Mouse (Mus musculus) forebrain, embryonic 10.5 days (tissue): Measurements from ENCODE around the gene Ptrh1. TPM values are rescaled to one million over a fixed set of nuclear protein-coding genes. Genes with fewer than 3 reads are reported as not detected.

ENCODE experiments used
- DNase-seq: peaks from one replicate; pipeline ENCODE4 v3.0.0-alpha.2; 2017; ENCODE audit warnings: low spot score; ENCODE audit errors: extremely low spot score
- H3K27ac ChIP-seq: fragments of 300-500 bp; sonication (generic); 2 replicates; pipeline ENCODE4 v1.5.1; 2016; ENCODE audit warnings: mild to moderate bottlenecking
- H3K27me3 ChIP-seq: fragments of 300-500 bp; sonication (generic); 2 replicates; pipeline ENCODE4 v1.6.1; 2016; ENCODE audit warnings: mild to moderate bottlenecking; ENCODE audit not compliant: poor library complexity, severe bottlenecking
- H3K36me3 ChIP-seq: fragments of 300-500 bp; sonication (generic); replicated peaks from 2 replicates; pipeline ENCODE4 v1.6.1; 2016; ENCODE audit warnings: mild to moderate bottlenecking, moderate library complexity
- H3K4me1 ChIP-seq: fragments of 300-500 bp; sonication (generic); 2 replicates; pipeline ENCODE4 v1.6.1; 2016
- H3K4me3 ChIP-seq: fragments of 300-500 bp; sonication (generic); 2 replicates; pipeline ENCODE4 v1.5.1; 2016; ENCODE audit warnings: mild to moderate bottlenecking, moderate library complexity
- H3K9me3 ChIP-seq: fragments of 300-500 bp; sonication (generic); 2 replicates; pipeline ENCODE4 v1.6.1; 2016; ENCODE audit warnings: mild to moderate bottlenecking, moderate library complexity
- WGBS: fragments of 180-500 bp; shearing (Covaris S2); methylation state at CpG from one replicate; pipeline ENCODE4 v1.1.7; 2016; 5-methylcytosine and 5-hydroxymethylcytosine counted together
- polyA plus RNA-seq: library from polyadenylated mRNA; unstranded; fragments of >200 nt; fragmentation: Nextera tagmentation; extraction: Ambion mirVana; gene quantifications from 2 replicates; pipeline ENCODE4 v1.2.1, GENCODE M21; 2016

The Ptrh1 gene
- polyA plus RNA-seq, 1 experiment from 2014 or later = 4.4 TPM

GRCm38 (mm10) chr2:32741273-32742172, 34.1 kb upstream of the Ptrh1 start:
- Histone ChIP-seq H3K9me3 (no peaks in the 10 kb centered on the region), H3K4me1 (peaks cover 46% of the 10 kb centered on the region), H3K4me3 (peak overlapping the region; percentile 70), H3K27ac (peak overlapping the region; percentile 85), H3K27me3 (peaks cover 51% of the 10 kb centered on the region), H3K36me3 (peaks cover 31% of the 10 kb centered on the region)
- WGBS = 2% methylated on average over 55 of the region's 58 CpGs
- peak; percentile 68 for DNase-seq

- DNase-seq = peak; percentile 86
- H3K4me1 ChIP-seq = peaks cover 41% of the 10 kb centered on the region
- H3K27ac ChIP-seq = peak overlapping the region; percentile 85
- peak overlapping the region; percentile 70 for H3K4me3 ChIP-seq
- H3K36me3 ChIP-seq = peaks cover 38% of the 10 kb centered on the region
- peaks cover 51% of the 10 kb centered on the region for H3K27me3 ChIP-seq
- H3K9me3 ChIP-seq = no peaks in the 10 kb centered on the region
- 5% methylated on average over 18 of the region's 18 CpGs for WGBS
Measured at GRCm38 (mm10) chr2:32742173-32742531, 33.4 kb upstream of the Ptrh1 start.

GRCm38 (mm10) chr2:32744272-32744982, 31.2 kb upstream of the Ptrh1 start:
- 81% methylated on average over 15 of the region's 15 CpGs for WGBS
- H3K36me3 ChIP-seq = peaks cover 55% of the 10 kb centered on the region

GRCm38 (mm10) chr2:32749082-32749481, 26.5 kb upstream of the Ptrh1 start:
- peaks cover 18% of the 10 kb centered on the region for H3K27me3 ChIP-seq
- H3K36me3 ChIP-seq = peaks cover 82% of the 10 kb centered on the region
- H3K4me1 ChIP-seq = peaks cover 26% of the 10 kb centered on the region
- 93% methylated on average over 15 of the region's 16 CpGs for WGBS
- no peak for DNase-seq
- no peak overlapping the region for H3K4me3 ChIP-seq
- H3K27ac ChIP-seq = no peak overlapping the region
- no peaks in the 10 kb centered on the region for H3K9me3 ChIP-seq

More at GRCm38 (mm10) chr2:32744272-32744982, 31.2 kb upstream of the Ptrh1 start:
- no peak overlapping the region for H3K4me3 ChIP-seq
- no peaks in the 10 kb centered on the region for H3K9me3 ChIP-seq
- H3K27ac ChIP-seq = no peak overlapping the region
- peaks cover 44% of the 10 kb centered on the region for H3K27me3 ChIP-seq
- peaks cover 35% of the 10 kb centered on the region for H3K4me1 ChIP-seq
- DNase-seq = no peak

- Histone ChIP-seq H3K4me3 (peak overlapping the region; percentile 46), H3K36me3 (peaks cover 82% of the 10 kb centered on the region), H3K27ac (no peak overlapping the region), H3K9me3 (no peaks in the 10 kb centered on the region), H3K4me1 (peaks cover 25% of the 10 kb centered on the region), H3K27me3 (peaks cover 18% of the 10 kb centered on the region)
- DNase-seq = no peak
- 79% methylated on average over 7 of the region's 7 CpGs for WGBS
Measured at GRCm38 (mm10) chr2:32750199-32750598, 25.4 kb upstream of the Ptrh1 start.

GRCm38 (mm10) chr2:32750887-32751664, 24.5 kb upstream of the Ptrh1 start:
- H3K9me3 ChIP-seq = no peaks in the 10 kb centered on the region
- peaks cover 74% of the 10 kb centered on the region for H3K36me3 ChIP-seq
- H3K27me3 ChIP-seq = peaks cover 18% of the 10 kb centered on the region
- H3K4me1 ChIP-seq = peaks cover 25% of the 10 kb centered on the region
- peak overlapping the region; percentile 46 for H3K4me3 ChIP-seq
- 4% methylated on average over 31 of the region's 31 CpGs for WGBS
- peak; percentile 86 for DNase-seq
- H3K27ac ChIP-seq = peak overlapping the region; percentile 70

- no peak for DNase-seq
- H3K36me3 ChIP-seq = peaks cover 68% of the 10 kb centered on the region
- peaks cover 18% of the 10 kb centered on the region for H3K27me3 ChIP-seq
- H3K9me3 ChIP-seq = no peaks in the 10 kb centered on the region
- peak overlapping the region; percentile 70 for H3K27ac ChIP-seq
- whole genome bisulfite sequencing = 23% methylated on average over 9 of the region's 10 CpGs
- H3K4me3 ChIP-seq = peak overlapping the region; percentile 46
- H3K4me1 ChIP-seq = peaks cover 26% of the 10 kb centered on the region
Measured at GRCm38 (mm10) chr2:32751665-32752033, 23.9 kb upstream of the Ptrh1 start.

GRCm38 (mm10) chr2:32752181-32752580, 23.4 kb upstream of the Ptrh1 start:
- 66% methylated on average over 10 of the region's 10 CpGs for WGBS
- no peak for DNase-seq
- H3K36me3 ChIP-seq = peaks cover 63% of the 10 kb centered on the region
- H3K4me3 ChIP-seq = 0 out of 2 replicates have a peak overlapping the region, but pooled peaks have one; percentile 46
- H3K4me1 ChIP-seq = peaks cover 29% of the 10 kb centered on the region
- H3K27ac ChIP-seq = no peak overlapping the region
- peaks cover 18% of the 10 kb centered on the region for H3K27me3 ChIP-seq
- no peaks in the 10 kb centered on the region for H3K9me3 ChIP-seq

- Histone ChIP-seq H3K4me1 (peaks cover 30% of the 10 kb centered on the region), H3K4me3 (peak overlapping the region; percentile 62), H3K9me3 (no peaks in the 10 kb centered on the region), H3K27me3 (peaks cover 17% of the 10 kb centered on the region), H3K36me3 (peaks cover 54% of the 10 kb centered on the region), H3K27ac (no peak overlapping the region)
- 36% methylated on average over 6 of the region's 6 CpGs for WGBS
- DNase-seq = no peak
Measured at GRCm38 (mm10) chr2:32756674-32757055, 18.9 kb upstream of the Ptrh1 start.

GRCm38 (mm10) chr2:32757056-32757845, 18.3 kb upstream of the Ptrh1 start, which contains the start of gene Tor2a:
Tor2a (plus strand) TSS chr2:32757234.
- Histone ChIP-seq H3K4me1 (peaks cover 24% of the 10 kb centered on the region), H3K9me3 (no peaks in the 10 kb centered on the region), H3K27me3 (peaks cover 11% of the 10 kb centered on the region), H3K27ac (peak within 1 kb of the TSS; percentile 91), H3K36me3 (peaks cover 57% of the 10 kb centered on the region), H3K4me3 (peak within 1 kb of the TSS; percentile 62)
- DNase-seq = peak; percentile 97
- under 1% methylated on average over 66 of the region's 66 CpGs for WGBS

- peaks cover 56% of the 10 kb centered on the region for H3K36me3 ChIP-seq
- WGBS = 77% methylated on average over 8 of the region's 8 CpGs
Measured at GRCm38 (mm10) chr2:32758503-32758902, 17.1 kb upstream of the Ptrh1 start.

GRCm38 (mm10) chr2:32759001-32759400, 16.6 kb upstream of the Ptrh1 start:
- no peak for DNase-seq
- Histone ChIP-seq H3K4me3 (no peak overlapping the region), H3K27me3 (no peaks in the 10 kb centered on the region), H3K27ac (no peak overlapping the region), H3K9me3 (no peaks in the 10 kb centered on the region), H3K36me3 (peaks cover 53% of the 10 kb centered on the region), H3K4me1 (peaks cover 21% of the 10 kb centered on the region)
- WGBS = 92% methylated on average over 2 of the region's 2 CpGs

More at GRCm38 (mm10) chr2:32758503-32758902, 17.1 kb upstream of the Ptrh1 start:
- no peak for DNase-seq
- no peak overlapping the region for H3K27ac ChIP-seq
- H3K4me3 ChIP-seq = no peak overlapping the region
- H3K27me3 ChIP-seq = no peaks in the 10 kb centered on the region
- no peaks in the 10 kb centered on the region for H3K9me3 ChIP-seq
- H3K4me1 ChIP-seq = peaks cover 21% of the 10 kb centered on the region
